Mouse (Mus musculus): ENCODE data around the gene Man1a. TPM values are rescaled to one million over a fixed set of nuclear protein-coding genes. Genes with fewer than 3 reads are reported as not detected.

Man1a gene
- polyA plus RNA-seq, 1 experiment from 2014 or later, result 10.6 TPM

DNA sequence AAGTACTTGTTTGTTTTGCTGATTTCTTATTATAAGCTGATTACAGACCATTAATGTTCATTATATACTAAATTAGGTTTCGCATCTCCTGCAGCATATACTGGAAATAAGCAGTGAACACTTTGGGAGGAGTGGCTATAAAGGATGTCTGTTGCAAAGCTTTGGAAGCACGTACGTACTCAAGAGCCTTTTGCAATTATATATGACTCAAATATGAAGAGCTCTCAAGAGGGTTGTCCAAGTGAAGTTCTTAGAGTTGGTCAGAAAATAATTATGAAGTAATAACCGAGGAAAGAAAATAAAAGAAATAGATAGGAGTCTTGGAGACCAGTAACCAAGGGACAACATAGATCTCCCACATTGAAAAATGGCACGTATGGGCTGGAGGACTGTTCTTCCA, 189.9 kb downstream of the Man1a start:
- Histone ChIP-seq H3K4me3 (ENCODE audit: low read depth, low read length) (no peak overlapping the region), H3K36me3 (ENCODE audit: control insufficient read depth, insufficient read depth, low read length) (no peaks in the 10 kb centered on the region), H3K27me3 (ENCODE audit: control insufficient read depth, insufficient read depth, low read length) (no peaks in the 10 kb centered on the region), H3K27ac (ENCODE audit: low read depth, low read length) (no peak overlapping the region), H3K9me3 (ENCODE audit: control insufficient read depth, low read length) (no peaks in the 10 kb centered on the region), H3K4me1 (ENCODE audit: control insufficient read depth, insufficient read depth, low read length) (no peaks in the 10 kb centered on the region), H3K9ac (replicated peaks; ENCODE audit: low read depth, low read length) (no peak overlapping the region), H3K4me2 (ENCODE audit: low read depth, low read length) (no peak overlapping the region)
- 83% methylated on average over 5 of the region's 5 CpGs for WGBS
- no peak for ATAC-seq (ENCODE audit: low read depth)

DNA sequence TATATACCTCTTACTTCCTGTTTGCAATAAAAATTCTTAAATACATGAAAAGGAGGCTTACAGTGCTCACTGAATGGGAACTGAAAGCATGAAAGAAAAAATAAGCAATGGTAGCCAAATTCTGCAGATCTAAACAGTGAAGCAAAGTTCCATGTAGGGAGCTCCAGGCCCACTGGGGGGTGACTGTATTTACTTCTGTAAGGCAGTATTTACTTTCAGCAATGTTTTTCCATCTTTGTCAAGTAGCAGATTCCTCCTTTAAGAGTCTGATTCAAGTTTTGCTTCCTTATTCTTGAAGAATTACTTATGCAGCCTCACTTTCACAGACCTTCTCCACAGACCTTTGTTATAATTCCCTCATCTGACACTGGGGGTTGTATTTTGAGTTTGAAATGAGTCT, 195.1 kb downstream of the Man1a start:
- no peak for ATAC-seq (ENCODE audit: low read depth)
- no peak overlapping the region for H3K4me3 ChIP-seq (ENCODE audit: low read depth, low read length)
- no peaks in the 10 kb centered on the region for H3K36me3 ChIP-seq (ENCODE audit: control insufficient read depth, insufficient read depth, low read length)
- H3K27me3 ChIP-seq (ENCODE audit: control insufficient read depth, insufficient read depth, low read length), result no peaks in the 10 kb centered on the region
- H3K9me3 ChIP-seq (ENCODE audit: control insufficient read depth, low read length), result no peaks in the 10 kb centered on the region
- H3K4me1 ChIP-seq (ENCODE audit: control insufficient read depth, insufficient read depth, low read length), result no peaks in the 10 kb centered on the region
- no peak overlapping the region for H3K4me2 ChIP-seq (ENCODE audit: low read depth, low read length)
- H3K27ac ChIP-seq (ENCODE audit: low read depth, low read length), result no peak overlapping the region
- no peak overlapping the region for H3K9ac ChIP-seq (replicated peaks; ENCODE audit: low read depth, low read length)

DNA sequence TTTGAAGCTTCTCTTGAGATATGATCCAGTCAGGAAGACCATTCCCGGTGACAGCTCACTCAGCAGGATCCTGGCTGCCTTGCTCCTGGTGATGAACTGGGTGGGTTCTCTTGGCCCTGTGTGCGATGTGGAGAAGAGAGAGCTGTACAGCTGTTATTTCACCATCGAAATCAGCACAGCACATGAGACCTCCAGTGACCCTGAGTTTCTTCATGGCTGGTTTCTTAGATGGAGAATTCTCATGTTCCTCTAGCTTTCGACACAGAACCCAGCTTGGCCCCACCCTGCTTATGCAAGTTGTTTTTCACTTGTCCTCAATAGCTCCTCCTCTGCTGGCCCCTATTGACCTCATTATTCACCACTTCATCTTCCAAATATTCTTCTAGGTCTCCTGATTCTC, 200.5 kb downstream of the Man1a start:
- H3K4me3 ChIP-seq (ENCODE audit: low read depth, low read length), result no peak overlapping the region
- WGBS, result 88% methylated on average over 4 of the region's 4 CpGs
- no peak overlapping the region for H3K27ac ChIP-seq (ENCODE audit: low read depth, low read length)
- no peaks in the 10 kb centered on the region for H3K27me3 ChIP-seq (ENCODE audit: control insufficient read depth, insufficient read depth, low read length)
- no peak overlapping the region for H3K4me2 ChIP-seq (ENCODE audit: low read depth, low read length)
- no peaks in the 10 kb centered on the region for H3K36me3 ChIP-seq (ENCODE audit: control insufficient read depth, insufficient read depth, low read length)
- no peak for ATAC-seq (ENCODE audit: low read depth)
- no peaks in the 10 kb centered on the region for H3K4me1 ChIP-seq (ENCODE audit: control insufficient read depth, insufficient read depth, low read length)
- H3K9ac ChIP-seq (replicated peaks; ENCODE audit: low read depth, low read length), result no peak overlapping the region
- no peaks in the 10 kb centered on the region for H3K9me3 ChIP-seq (ENCODE audit: control insufficient read depth, low read length)

DNA sequence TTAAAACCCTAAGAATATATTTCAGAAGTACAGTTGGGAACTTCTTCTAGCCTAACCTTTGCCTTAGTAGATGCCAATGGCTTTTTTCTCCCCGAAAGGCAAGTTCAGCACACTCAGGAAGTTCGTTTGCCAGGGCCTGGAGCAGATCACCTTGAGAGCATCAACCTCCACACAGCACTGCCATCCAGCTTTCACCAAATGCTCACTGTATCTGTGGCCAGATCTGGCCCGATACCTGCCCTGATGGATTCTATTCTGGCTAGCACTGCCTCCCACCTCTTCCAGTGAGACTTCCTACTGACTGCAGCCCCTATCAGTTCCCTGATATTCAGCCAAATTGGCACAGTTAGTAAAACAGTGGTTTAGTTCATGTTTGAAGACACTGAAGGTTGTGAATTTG, 202.2 kb downstream of the Man1a start:
- 89% methylated on average over 3 of the region's 3 CpGs for WGBS
- Histone ChIP-seq H3K9me3 (ENCODE audit: control insufficient read depth, low read length) (no peaks in the 10 kb centered on the region), H3K4me2 (ENCODE audit: low read depth, low read length) (no peak overlapping the region), H3K4me1 (ENCODE audit: control insufficient read depth, insufficient read depth, low read length) (no peaks in the 10 kb centered on the region), H3K4me3 (ENCODE audit: low read depth, low read length) (no peak overlapping the region), H3K9ac (replicated peaks; ENCODE audit: low read depth, low read length) (no peak overlapping the region), H3K36me3 (ENCODE audit: control insufficient read depth, insufficient read depth, low read length) (no peaks in the 10 kb centered on the region), H3K27me3 (ENCODE audit: control insufficient read depth, insufficient read depth, low read length) (no peaks in the 10 kb centered on the region), H3K27ac (ENCODE audit: low read depth, low read length) (no peak overlapping the region)
- ATAC-seq (ENCODE audit: low read depth), result no peak

DNA sequence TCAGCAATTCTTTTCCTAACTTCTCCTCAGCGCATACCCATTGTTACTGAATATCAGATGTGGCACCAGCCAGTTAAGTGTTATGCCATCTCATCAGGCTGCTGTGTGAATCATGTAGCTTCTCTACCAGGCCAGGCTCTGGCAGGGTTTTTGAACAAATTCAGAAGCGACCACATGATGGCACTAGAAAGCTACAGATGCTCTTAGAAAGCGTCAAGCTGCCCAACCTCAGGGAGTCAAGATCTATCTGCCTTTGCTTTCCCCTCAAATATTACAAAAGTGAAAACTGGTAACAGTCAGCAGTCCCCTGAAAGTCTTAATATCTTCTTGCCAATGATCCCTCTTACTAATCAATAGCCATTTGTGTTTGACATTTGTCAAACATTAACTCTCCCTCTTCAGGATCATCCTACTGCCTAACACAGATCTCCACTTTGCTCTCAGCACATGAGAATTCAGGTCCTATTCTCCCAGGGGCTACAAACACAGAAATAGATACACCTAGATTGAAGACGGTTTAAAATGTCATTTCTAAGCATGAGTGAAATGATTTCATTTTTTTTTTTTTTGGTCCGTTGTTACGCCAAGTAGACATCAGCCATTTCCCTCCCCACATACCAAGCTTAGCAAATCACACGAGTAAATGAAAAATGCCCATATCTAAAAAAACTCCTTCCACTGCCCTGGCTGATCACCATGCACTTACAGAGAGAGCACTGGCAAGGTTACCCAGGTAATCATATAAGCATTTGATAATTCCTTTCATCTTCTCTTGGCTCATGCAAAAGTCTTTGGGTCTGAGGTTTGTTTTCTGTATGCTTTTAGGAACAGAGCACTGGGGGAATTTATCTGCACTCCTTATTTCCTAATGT, 212.7 kb downstream of the Man1a start:
- WGBS, result 49% methylated on average over 7 of the region's 7 CpGs
- Histone ChIP-seq H3K27me3 (ENCODE audit: control insufficient read depth, insufficient read depth, low read length) (no peaks in the 10 kb centered on the region), H3K4me2 (ENCODE audit: low read depth, low read length) (no peak overlapping the region), H3K9me3 (ENCODE audit: control insufficient read depth, low read length) (no peaks in the 10 kb centered on the region), H3K27ac (ENCODE audit: low read depth, low read length) (no peak overlapping the region), H3K36me3 (ENCODE audit: control insufficient read depth, insufficient read depth, low read length) (no peaks in the 10 kb centered on the region), H3K4me3 (ENCODE audit: low read depth, low read length) (no peak overlapping the region), H3K4me1 (ENCODE audit: control insufficient read depth, insufficient read depth, low read length) (no peaks in the 10 kb centered on the region), H3K9ac (replicated peaks; ENCODE audit: low read depth, low read length) (no peak overlapping the region)
- peak; percentile 92 for ATAC-seq (ENCODE audit: low read depth)

DNA sequence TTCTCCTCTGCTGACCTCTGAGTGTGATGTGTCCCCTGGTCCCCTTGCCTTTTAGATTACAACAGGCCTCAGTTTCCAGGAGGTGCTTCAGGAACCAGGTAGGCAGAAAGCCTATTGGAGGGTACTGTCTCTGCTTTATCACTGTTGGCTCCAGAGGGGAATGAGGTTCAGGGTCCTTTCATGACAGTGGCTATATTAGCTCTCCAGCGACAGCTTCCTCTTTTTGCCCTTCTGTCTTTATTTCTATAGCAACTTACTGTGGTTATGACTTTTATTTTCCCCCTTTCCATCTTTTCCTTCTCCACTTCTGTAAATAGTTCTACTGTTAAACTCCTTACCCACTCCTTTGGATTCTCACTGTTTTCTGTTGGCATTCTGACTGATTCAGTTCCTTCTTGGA, 216.5 kb downstream of the Man1a start:
- no peak for ATAC-seq (ENCODE audit: low read depth)

DNA sequence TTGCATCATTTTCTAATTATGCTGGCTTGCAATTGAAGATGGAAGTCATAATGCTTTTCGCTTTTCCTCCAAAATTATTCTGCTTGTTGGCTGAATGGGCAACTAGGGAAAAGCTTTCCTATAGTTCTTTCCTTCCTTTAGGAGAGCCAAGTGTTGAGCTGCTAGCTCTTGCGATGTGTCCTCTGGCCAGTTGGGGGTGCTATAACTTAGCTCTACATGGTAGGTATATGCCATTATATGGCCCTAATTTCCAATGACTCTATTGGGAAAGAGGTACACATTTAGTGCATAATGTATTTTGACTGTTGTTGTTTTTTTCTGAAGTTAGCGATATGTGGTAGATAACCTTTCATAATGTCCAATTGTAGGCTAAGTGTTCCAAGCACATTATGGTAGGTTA, 217.2 kb downstream of the Man1a start:
- ATAC-seq (ENCODE audit: low read depth), result no peak
- WGBS, result 80% methylated on average over 3 of the region's 3 CpGs
- no peaks in the 10 kb centered on the region for H3K9me3 ChIP-seq (ENCODE audit: control insufficient read depth, low read length)

More for the DNA sequence above, 216.5 kb downstream of the Man1a start:
- 72% methylated on average over 1 of the region's 1 CpGs for WGBS
- Histone ChIP-seq H3K9me3 (ENCODE audit: control insufficient read depth, low read length) (no peaks in the 10 kb centered on the region), H3K27ac (ENCODE audit: low read depth, low read length) (no peak overlapping the region), H3K4me1 (ENCODE audit: control insufficient read depth, insufficient read depth, low read length) (no peaks in the 10 kb centered on the region), H3K36me3 (ENCODE audit: control insufficient read depth, insufficient read depth, low read length) (no peaks in the 10 kb centered on the region), H3K4me2 (ENCODE audit: low read depth, low read length) (no peak overlapping the region), H3K27me3 (ENCODE audit: control insufficient read depth, insufficient read depth, low read length) (no peaks in the 10 kb centered on the region), H3K4me3 (ENCODE audit: low read depth, low read length) (no peak overlapping the region), H3K9ac (replicated peaks; ENCODE audit: low read depth, low read length) (no peak overlapping the region)

More for the DNA sequence above, 217.2 kb downstream of the Man1a start:
- Histone ChIP-seq H3K27ac (ENCODE audit: low read depth, low read length) (no peak overlapping the region), H3K9ac (replicated peaks; ENCODE audit: low read depth, low read length) (no peak overlapping the region), H3K36me3 (ENCODE audit: control insufficient read depth, insufficient read depth, low read length) (no peaks in the 10 kb centered on the region), H3K4me3 (ENCODE audit: low read depth, low read length) (no peak overlapping the region), H3K4me1 (ENCODE audit: control insufficient read depth, insufficient read depth, low read length) (no peaks in the 10 kb centered on the region), H3K4me2 (ENCODE audit: low read depth, low read length) (no peak overlapping the region), H3K27me3 (ENCODE audit: control insufficient read depth, insufficient read depth, low read length) (no peaks in the 10 kb centered on the region)
